Comparison of ENCODE assay signal across 9 mouse cellular contexts in genomic region chr9:57798725-57799253, GRCm38 (mm10). TPM values are rescaled to one million over a fixed set of nuclear protein-coding genes. Genes with fewer than 3 reads are reported as not detected.
DNase-seq lines count a peak whose midpoint lies in the region; ATAC-seq lines count a peak whose summit lies in the region.
"Had no signal": no experiment of that assay in that cellular context is flagged by ENCODE, and none has a peak within 500 bp of the region (broad histone marks: within the 10 kb centered on the region; RNA-seq: fewer than 3 reads in every experiment).

No protein-coding gene starts in this region.

- no peak overlapping the region for H3K4me3 ChIP-seq in forebrain, embryonic 12.5 days (replicated peaks)
- H3K4me3 ChIP-seq in hindbrain, embryonic 14.5 days (replicated peaks; ENCODE audit: low read length), result no peak overlapping the region

- peak overlapping the region; percentile 36; the same call in 1 of the 2 replicates for H3K27ac ChIP-seq in forebrain, embryonic 12.5 days
- no peak overlapping the region for H3K27ac ChIP-seq in hindbrain, embryonic 14.5 days

- H3K27me3 ChIP-seq in forebrain, embryonic 12.5 days, result no peaks in the 10 kb centered on the region; the same call in 1 of the 2 replicates
- H3K27me3 ChIP-seq in hindbrain, embryonic 14.5 days (ENCODE audit: control insufficient read depth, insufficient read depth, low read length), result no peaks in the 10 kb centered on the region

- WGBS in forebrain, embryonic 12.5 days, result 9% methylated on average over 10 of the region's 10 CpGs
- 10% methylated on average over 10 of the region's 10 CpGs for WGBS in hindbrain, embryonic 14.5 days

- H3K4me1 ChIP-seq in forebrain, embryonic 12.5 days, result peaks cover 26% of the 10 kb centered on the region
- H3K4me1 ChIP-seq in hindbrain, embryonic 14.5 days (replicated peaks; ENCODE audit: control insufficient read depth, insufficient read depth, low read length), result peaks cover 16% of the 10 kb centered on the region

- H3K9me3 ChIP-seq in forebrain, embryonic 12.5 days, result no peaks in the 10 kb centered on the region
- no peaks in the 10 kb centered on the region for H3K9me3 ChIP-seq in hindbrain, embryonic 14.5 days (ENCODE audit: control insufficient read depth, low read length)
- H3K9me3 ChIP-seq: G1E had no signal

- 0 out of 2 replicates have a peak, but pooled peaks have one; percentile 57 for ATAC-seq in forebrain, embryonic 12.5 days (ENCODE audit: low FRiP score)
- ATAC-seq in hindbrain, embryonic 14.5 days (ENCODE audit: low FRiP score), result peak; percentile 11; the same call in 1 of the 2 replicates
- peak; percentile 86 for ATAC-seq in megakaryocyte, adult 5-6 weeks (ENCODE audit: poor library complexity, severe bottlenecking)
- ATAC-seq in inflammation-experienced regulatory T-cells, adult 6 months, result no peak

- 0 out of 2 replicates have a peak overlapping the region, but pooled peaks have one; percentile 12 for H3K9ac ChIP-seq in forebrain, embryonic 12.5 days
- no peak overlapping the region for H3K9ac ChIP-seq in hindbrain, embryonic 14.5 days

- peaks cover 58% of the 10 kb centered on the region for H3K36me3 ChIP-seq in forebrain, embryonic 12.5 days (replicated peaks)
- peaks cover 42% of the 10 kb centered on the region for H3K36me3 ChIP-seq in hindbrain, embryonic 14.5 days (replicated peaks; ENCODE audit: control insufficient read depth, insufficient read depth)

- peak overlapping the region; percentile 19; the same call in 1 of the 2 replicates for H3K4me2 ChIP-seq in forebrain, embryonic 12.5 days
- no peak overlapping the region for H3K4me2 ChIP-seq in hindbrain, embryonic 14.5 days (replicated peaks)

- peak; percentile 14 for DNase-seq in kidney, adult 11 months
- DNase-seq in kidney, adult 8-10 months, result no peak
- no peak for DNase-seq in hindbrain, embryonic 14.5 days (ENCODE audit: low spot score)
- DNase-seq in natural killer cell, adult 2 months (ENCODE audit: low spot score in 2 of 2), result no peak
- no peak for DNase-seq in right cerebral cortex, postnatal 10 days (ENCODE audit: low spot score in 2 of 2)

RNA-seq across cellular contexts. Expression of gene Clk3, which starts 33.1 kb away (rescaled TPM):
- 90.2 and 96.7 TPM in 2 replicates for polyA plus RNA-seq in forebrain, embryonic 12.5 days (2016; fragmentation: Nextera tagmentation; extraction: Ambion mirVana)
- polyA plus RNA-seq in hindbrain, embryonic 14.5 days (2014; fragmentation: Nextera tagmentation; extraction: Ambion mirVana), result 55.8 and 65.2 TPM in 2 replicates
- 55.8 and 59.7 TPM in 2 replicates for total RNA-seq in megakaryocyte, adult 5-6 weeks (2015)
- 60.0 and 91.1 TPM in 2 replicates for total RNA-seq in megakaryocyte, adult 5-6 weeks (2017)
- polyA plus RNA-seq in inflammation-experienced regulatory T-cells, adult 6 months (2017; shearing (Covaris generic)), result 100 to 1,000 TPM in 1 of 3 experiments, 10 to 100 TPM in 2; 75.8 to 110 (median 88.0) TPM

RNA-seq across cellular contexts. Expression of gene Arid3b, which starts 37.8 kb away (rescaled TPM):
- 20.3 and 20.6 TPM in 2 replicates for polyA plus RNA-seq in forebrain, embryonic 12.5 days (2016; fragmentation: Nextera tagmentation; extraction: Ambion mirVana)
- 6.6 and 8.1 TPM in 2 replicates for polyA plus RNA-seq in hindbrain, embryonic 14.5 days (2014; fragmentation: Nextera tagmentation; extraction: Ambion mirVana)
- total RNA-seq in megakaryocyte, adult 5-6 weeks (2015), result 23.0 and 23.7 TPM in 2 replicates
- total RNA-seq in megakaryocyte, adult 5-6 weeks (2017), result 7.6 and 12.6 TPM in 2 replicates
- 10 to 100 TPM; 12.8 to 26.9 (median 20.9) TPM for polyA plus RNA-seq in inflammation-experienced regulatory T-cells, adult 6 months (2017; shearing (Covaris generic))
